Mouse (Mus musculus) gastrocnemius, adult 2 months (tissue): Measurements from ENCODE around the gene Fscn3. TPM values are rescaled to one million over a fixed set of nuclear protein-coding genes. Genes with fewer than 3 reads are reported as not detected.

Source experiments
- DNase-seq: peaks from one replicate; pipeline ENCODE4 v3.0.0; 2022
- H3K27ac ChIP-seq: fragments of 200-600 bp; 2 replicates; pipeline ENCODE4 v1.8.1; 2022; ENCODE audit warnings: mild to moderate bottlenecking
- H3K4me3 ChIP-seq: fragments of 200-600 bp; 2 replicates; pipeline ENCODE4 v1.8.1; 2022; ENCODE audit warnings: mild to moderate bottlenecking, moderate library complexity
- CTCF ChIP-seq: fragments of 200-600 bp; IDR thresholded peaks from 2 replicates; pipeline ENCODE4 v1.8.1; 2022; ENCODE audit warnings: antibody characterized with exemption, mild to moderate bottlenecking, moderate library complexity
- intact Hi-C: fragments of 180-260 bp; cut with DNase I; formaldehyde crosslinking; loops from one replicate; pipeline ENCODE4 v1.15.1; 2025
- total RNA-seq, 2 experiments: library from RNA; stranded (reverse); gene quantifications; 2 replicates each; pipeline ENCODE4 v1.2.3; 2021

Gene Fscn3
- total RNA-seq, 2 experiments from 2014 or later: not detected

GRCm38 (mm10) chr6:28430795-28431537 is 3.4 kb downstream of the Fscn3 start:
- no peak overlapping the region for H3K4me3 ChIP-seq
- H3K27ac ChIP-seq: no peak overlapping the region
- no peak for DNase-seq
- intact Hi-C loops: no loop called here
- TF ChIP-seq CTCF: no peak

GRCm38 (mm10) chr6:28431538-28431855 is 3.9 kb downstream of the Fscn3 start:
- no peak for TF ChIP-seq CTCF
- intact Hi-C loops: no loop called here
- Histone ChIP-seq H3K27ac (no peak overlapping the region), H3K4me3 (no peak overlapping the region)
- no peak for DNase-seq

- intact Hi-C loops: no loop called here
- TF ChIP-seq CTCF: no peak
- DNase-seq: no peak
Observed at GRCm38 (mm10) chr6:28447937-28448336, 20.3 kb downstream of the Fscn3 start.

GRCm38 (mm10) chr6:28449253-28449652 is 21.7 kb downstream of the Fscn3 start, which contains the start of gene Pax4:
Gene Pax4, minus strand, starts transcription at chr6:28449353.
- intact Hi-C loops: no loop called here
- Histone ChIP-seq H3K4me3 (no peak within 1 kb of the TSS), H3K27ac (no peak within 1 kb of the TSS)
- no peak for DNase-seq
- no peak for TF ChIP-seq CTCF

More at GRCm38 (mm10) chr6:28447937-28448336, 20.3 kb downstream of the Fscn3 start:
- Histone ChIP-seq H3K27ac (no peak overlapping the region), H3K4me3 (no peak overlapping the region)

GRCm38 (mm10) chr6:28450481-28450880 is 22.9 kb downstream of the Fscn3 start:
- no peak overlapping the region for H3K27ac ChIP-seq
- no peak overlapping the region for H3K4me3 ChIP-seq
- intact Hi-C loops: no loop called here
- no peak for TF ChIP-seq CTCF
- DNase-seq: no peak

- H3K27ac ChIP-seq: no peak overlapping the region
- intact Hi-C loops: no loop called here
- no peak overlapping the region for H3K4me3 ChIP-seq
- DNase-seq: no peak
- TF ChIP-seq CTCF: no peak
Observed at GRCm38 (mm10) chr6:28450977-28451376, 23.4 kb downstream of the Fscn3 start.

GRCm38 (mm10) chr6:28459221-28459668 is 31.7 kb downstream of the Fscn3 start:
- intact Hi-C loops: no loop called here
- H3K4me3 ChIP-seq: no peak overlapping the region
- no peak for DNase-seq
- TF ChIP-seq CTCF: no peak
- no peak overlapping the region for H3K27ac ChIP-seq

- peak; percentile 80 for TF ChIP-seq CTCF
- intact Hi-C loops: loop anchor here (5.0 to 10.0 kb wide), 2 partner anchors 38 to 126 kb away; partner anchors contain the start of gene Arf5
Observed at GRCm38 (mm10) chr6:28460534-28460933, 32.9 kb downstream of the Fscn3 start.

GRCm38 (mm10) chr6:28464630-28465029 is 37.0 kb downstream of the Fscn3 start:
- no peak for DNase-seq
- intact Hi-C loops: loop anchor here (5.0 to 10.0 kb wide), 2 partner anchors 42 to 130 kb away; partner anchors contain the start of gene Arf5
- no peak overlapping the region for H3K27ac ChIP-seq
- no peak overlapping the region for H3K4me3 ChIP-seq
- no peak for TF ChIP-seq CTCF

More at GRCm38 (mm10) chr6:28460534-28460933, 32.9 kb downstream of the Fscn3 start:
- Histone ChIP-seq H3K4me3 (no peak overlapping the region), H3K27ac (no peak overlapping the region)
- peak; percentile 81 for DNase-seq

GRCm38 (mm10) chr6:28470017-28470602 is 42.5 kb downstream of the Fscn3 start:
- Histone ChIP-seq H3K27ac (no peak overlapping the region), H3K4me3 (no peak overlapping the region)
- intact Hi-C loops: no loop called here
- no peak for DNase-seq
- no peak for TF ChIP-seq CTCF

- no peak for TF ChIP-seq CTCF
- intact Hi-C loops: no loop called here
- DNase-seq: no peak
- Histone ChIP-seq H3K27ac (no peak overlapping the region), H3K4me3 (no peak overlapping the region)
Observed at GRCm38 (mm10) chr6:28470621-28471020, 43.0 kb downstream of the Fscn3 start.

GRCm38 (mm10) chr6:28471284-28472035 is 43.9 kb downstream of the Fscn3 start:
- intact Hi-C loops: no loop called here
- no peak for DNase-seq
- H3K27ac ChIP-seq: no peak overlapping the region
- TF ChIP-seq CTCF: no peak
- H3K4me3 ChIP-seq: no peak overlapping the region

- TF ChIP-seq CTCF: no peak
- intact Hi-C loops: no loop called here
- no peak overlapping the region for H3K27ac ChIP-seq
- DNase-seq: no peak
- no peak overlapping the region for H3K4me3 ChIP-seq
Observed at GRCm38 (mm10) chr6:28474211-28474610, 46.6 kb downstream of the Fscn3 start.
